Mouse (Mus musculus): ENCODE data around the gene Gm29423. TPM values are rescaled to one million over a fixed set of nuclear protein-coding genes. Genes with fewer than 3 reads are reported as not detected.
"Not testable (repeated sequence)": the region's sequence is repeated elsewhere in the genome, so short reads cannot be mapped to it uniquely, and the experiment has no call there.

Gene Gm29423
- not detected in 2 replicates for polyA plus RNA-seq (2016; fragmentation: Nextera tagmentation; extraction: Ambion mirVana)

DNA sequence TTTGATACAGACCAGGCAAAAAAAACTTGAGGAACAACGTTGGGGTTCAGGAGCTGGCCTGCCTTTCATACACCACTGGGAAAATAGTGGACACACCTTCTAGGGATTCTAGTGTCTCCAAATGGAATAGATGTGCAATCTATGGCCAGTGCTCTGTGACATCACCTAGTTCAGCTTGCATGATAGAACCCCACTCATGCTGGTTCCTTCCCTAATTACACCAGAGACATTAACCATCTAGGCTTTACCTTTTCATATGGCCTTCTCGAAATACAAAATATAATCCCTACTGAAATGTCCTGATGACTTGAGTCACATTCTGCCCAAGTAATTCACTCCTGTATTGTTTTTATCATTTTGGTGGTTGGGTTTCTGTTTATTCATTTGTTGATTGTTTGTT is at the start of gene Gm29423, which contains the start of gene Gm29644:
Gene Gm29423 (minus strand): TSS at position 101 of the 400 bp plus-strand sequence.
Gene Gm29644 (minus strand): TSS at position 157 of the 400 bp plus-strand sequence.
- WGBS = no CpG with 5 or more reads among the region's 2 CpGs
- not testable (repeated sequence) for H3K4me2 ChIP-seq (replicated peaks); H3K27me3 ChIP-seq; H3K36me3 ChIP-seq; H3K27ac ChIP-seq; H3K9me3 ChIP-seq; H3K9ac ChIP-seq; H3K4me3 ChIP-seq; ATAC-seq (ENCODE audit: insufficient number of reproducible peaks, insufficient read depth, low FRiP score, low TSS enrichment); H3K4me1 ChIP-seq

DNA sequence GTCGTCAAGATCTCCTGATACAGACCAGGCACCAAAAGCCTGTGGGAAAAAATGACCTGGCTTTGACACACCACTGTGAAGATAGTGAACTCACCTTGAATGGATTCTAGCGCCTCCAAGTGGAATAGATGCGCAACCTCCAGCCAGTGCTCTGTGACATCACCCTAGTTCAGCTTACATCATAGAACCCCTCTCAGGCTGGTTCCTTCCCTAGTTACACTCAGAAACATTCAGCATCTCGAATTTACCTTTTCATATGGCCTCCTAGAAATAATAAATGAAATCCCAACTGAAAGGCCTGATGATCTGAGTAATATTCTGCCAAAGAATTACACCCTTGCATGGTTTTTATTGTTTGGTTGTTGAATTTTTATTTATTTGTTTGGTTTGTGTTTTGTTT is 29.5 kb downstream of the Gm29423 start, which contains the start of gene Gm21118:
Gene Gm21118 (minus strand): TSS at position 101 of the 400 bp plus-strand sequence.
- H3K27me3 ChIP-seq; ATAC-seq (ENCODE audit: insufficient number of reproducible peaks, insufficient read depth, low FRiP score, low TSS enrichment); H3K4me1 ChIP-seq; H3K4me2 ChIP-seq (replicated peaks); H3K9me3 ChIP-seq; H3K36me3 ChIP-seq; H3K9ac ChIP-seq; H3K27ac ChIP-seq; H3K4me3 ChIP-seq: not testable (repeated sequence)
- WGBS = no CpG with 5 or more reads among the region's 4 CpGs

Other genes starting within 250 kb of the Gm29423 start
- gene Gm21118, start 29.6 kb downstream of the Gm29423 start, polyA plus RNA-seq (2016; fragmentation: Nextera tagmentation; extraction: Ambion mirVana) = not detected in 2 replicates
- not detected in 2 replicates for gene Gm29644, start 56 bp upstream of the Gm29423 start, polyA plus RNA-seq (2016; fragmentation: Nextera tagmentation; extraction: Ambion mirVana)
- gene Gm20888, start 138.6 kb upstream of the Gm29423 start, polyA plus RNA-seq (2016; fragmentation: Nextera tagmentation; extraction: Ambion mirVana) = not detected in 2 replicates